Mouse (Mus musculus) cerebellum, adult 11 months (tissue): Measurements from ENCODE around the gene Ncoa3.

Source experiments
- DNase-seq: peaks from one replicate; pipeline ENCODE4 v3.0.0; 2022

Gene Ncoa3

DNA sequence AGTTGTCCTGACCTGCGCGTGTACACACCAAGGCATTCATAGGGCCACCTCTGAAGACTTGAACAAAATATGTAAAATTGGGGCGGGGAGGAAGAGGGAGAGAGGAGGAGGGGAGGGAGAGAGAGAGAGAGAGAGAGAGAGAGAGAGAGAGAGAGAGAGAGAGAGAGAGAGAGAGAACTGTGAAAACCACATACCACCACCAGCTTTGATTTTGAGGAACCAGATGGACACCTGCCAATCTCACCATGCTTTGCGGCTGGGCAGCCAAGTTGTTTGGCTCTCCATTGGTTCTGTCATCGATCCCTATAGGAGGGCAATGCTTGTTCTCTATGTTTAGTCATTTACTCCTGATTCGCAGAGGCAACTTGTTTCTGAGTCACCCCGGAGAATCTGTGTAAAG lies 21.7 kb upstream of the Ncoa3 start:
- DNase-seq, result no peak

DNA sequence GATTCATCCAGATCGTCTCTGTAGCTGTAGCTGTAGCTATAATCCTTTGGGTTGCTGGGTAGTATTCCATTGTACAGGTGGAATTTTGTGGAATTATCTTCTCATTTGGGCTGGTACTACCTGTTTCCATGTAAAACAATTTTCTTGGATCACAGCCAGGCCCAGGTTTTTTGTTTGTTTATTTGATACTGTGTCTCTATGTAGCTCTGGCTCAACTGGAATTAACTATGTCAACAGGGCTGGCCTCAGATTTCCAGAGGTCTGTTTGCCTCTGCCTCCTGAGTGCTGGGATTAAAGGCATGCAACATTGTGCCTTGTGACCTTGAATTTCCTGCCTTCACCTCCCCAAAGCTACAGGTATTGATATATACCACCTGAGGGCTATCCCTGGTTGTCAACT lies 18.1 kb upstream of the Ncoa3 start:
- no peak for DNase-seq

DNA sequence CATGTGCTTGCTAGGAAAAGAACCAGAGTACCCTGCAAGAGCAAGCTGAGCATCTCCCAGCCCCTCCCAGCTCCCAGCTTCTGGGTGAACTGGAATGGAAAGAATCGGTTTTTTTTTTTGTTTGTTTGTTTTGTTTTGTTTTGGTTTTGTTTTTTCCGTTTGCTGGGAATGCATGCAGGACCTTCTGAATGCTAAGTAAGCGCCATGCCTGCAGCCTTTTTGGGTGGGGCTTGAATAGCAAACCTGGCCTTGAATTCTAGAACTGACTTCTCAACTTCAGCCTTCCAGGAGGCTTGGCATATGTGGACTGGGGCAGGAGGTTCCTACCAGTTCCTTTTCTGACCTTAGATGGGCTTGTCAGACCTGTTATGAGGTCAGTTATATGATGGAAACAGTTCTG lies 16.2 kb upstream of the Ncoa3 start:
- no peak for DNase-seq

GRCm38 (mm10) chr2:165976874-165977273 lies 15.6 kb upstream of the Ncoa3 start:
- DNase-seq, result no peak

GRCm38 (mm10) chr2:165978119-165978518 lies 14.3 kb upstream of the Ncoa3 start:
- no peak for DNase-seq

DNA sequence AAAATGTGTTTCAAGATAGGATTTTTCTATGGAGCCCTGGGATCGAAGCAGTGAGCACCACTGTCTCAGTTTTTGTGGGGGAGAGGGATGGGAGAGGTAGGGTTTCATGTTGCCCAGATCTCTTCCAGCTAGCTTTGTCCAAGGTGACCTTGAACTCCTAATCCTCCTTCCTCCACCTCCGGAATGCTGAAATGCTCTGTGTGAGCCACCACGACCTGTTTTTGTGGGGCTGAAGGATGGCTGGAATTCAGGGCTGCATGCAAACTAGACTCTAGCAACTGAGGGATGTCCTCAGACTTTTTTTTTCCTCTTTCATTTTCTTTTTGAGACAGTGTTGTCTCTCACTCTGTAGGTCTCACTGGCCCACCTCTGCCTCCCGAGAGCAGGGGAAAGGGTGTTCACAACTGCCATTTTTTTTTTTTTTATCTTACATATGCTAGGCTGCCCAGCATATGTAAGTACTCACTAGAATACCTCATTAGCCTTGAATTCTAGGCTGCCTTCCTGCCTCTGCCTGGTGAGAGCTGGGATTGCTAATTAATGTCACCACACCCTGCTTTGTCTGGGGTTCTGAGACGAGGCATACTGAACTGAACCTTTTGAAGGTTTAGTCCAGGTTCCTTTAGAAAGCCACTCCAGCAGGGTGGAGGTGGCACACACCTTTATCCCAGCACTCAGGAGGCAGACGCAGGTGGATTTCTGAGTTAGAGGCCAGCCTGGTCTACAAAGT lies 11.0 kb upstream of the Ncoa3 start:
- no peak for DNase-seq

DNA sequence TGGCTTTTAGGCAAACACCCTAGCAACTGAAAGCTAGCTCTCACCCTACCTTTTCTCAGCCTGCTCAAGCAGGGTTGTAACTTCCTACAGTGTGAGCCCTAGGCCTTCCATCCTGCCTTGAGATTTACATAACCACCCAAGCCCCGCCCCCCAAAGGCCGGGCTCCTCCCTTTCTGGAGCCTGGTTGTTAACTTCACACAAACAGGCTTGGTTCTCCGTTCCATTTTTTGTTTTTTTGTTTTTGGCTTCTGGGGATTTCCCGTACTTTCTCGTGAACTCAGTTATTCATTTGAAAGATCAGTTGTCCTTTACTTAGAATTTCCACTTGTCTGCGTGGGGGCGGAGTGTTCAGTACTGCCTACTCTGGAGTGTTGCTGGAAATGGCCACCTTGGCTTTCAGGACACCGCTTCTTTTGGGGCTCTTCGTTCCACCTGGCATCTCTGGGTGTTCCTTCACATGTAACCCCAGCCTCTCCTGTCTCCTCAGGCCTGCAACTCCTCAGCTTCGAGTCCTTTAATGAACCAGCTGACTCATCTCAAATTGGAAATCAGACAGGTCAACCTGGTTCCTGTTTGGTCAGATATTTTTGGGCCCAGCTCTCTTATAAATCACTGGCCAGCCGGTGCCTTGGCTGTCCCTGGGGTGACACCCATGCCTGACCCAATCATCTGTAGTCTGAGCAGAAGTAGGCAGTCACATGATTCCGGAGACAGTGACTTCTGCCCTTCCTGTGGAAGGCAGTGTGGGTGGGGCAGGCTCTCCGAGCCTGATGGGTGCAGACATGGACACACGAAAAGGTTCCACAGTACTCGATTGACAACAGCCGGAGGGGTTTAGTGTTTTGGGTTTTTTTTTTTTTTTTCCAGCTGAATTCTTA lies 9.7 kb upstream of the Ncoa3 start:
- DNase-seq, result no peak

DNA sequence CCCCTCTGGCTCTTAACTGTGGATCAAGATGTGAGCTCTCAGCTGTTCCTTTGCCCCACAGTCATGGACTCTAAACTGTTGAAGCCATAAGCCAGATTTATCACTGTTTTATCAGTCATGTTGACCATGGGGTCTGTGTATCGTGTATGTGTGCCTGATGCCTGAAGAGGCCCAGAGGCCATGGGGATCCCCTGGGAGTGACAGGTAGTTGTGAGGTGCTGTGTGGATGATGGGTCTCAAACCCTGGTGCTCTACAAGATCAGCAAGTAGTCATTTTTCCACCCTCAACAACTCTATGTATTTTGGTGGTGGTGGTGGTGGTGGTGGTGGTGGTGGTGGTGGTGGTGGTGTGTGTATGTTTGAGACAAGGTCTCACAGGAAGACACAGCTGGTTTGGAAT lies 8.1 kb upstream of the Ncoa3 start:
- DNase-seq, result no peak

- no peak for DNase-seq
These were observed 7.5 kb upstream of the Ncoa3 start for GRCm38 (mm10) chr2:165984891-165985290.

DNA sequence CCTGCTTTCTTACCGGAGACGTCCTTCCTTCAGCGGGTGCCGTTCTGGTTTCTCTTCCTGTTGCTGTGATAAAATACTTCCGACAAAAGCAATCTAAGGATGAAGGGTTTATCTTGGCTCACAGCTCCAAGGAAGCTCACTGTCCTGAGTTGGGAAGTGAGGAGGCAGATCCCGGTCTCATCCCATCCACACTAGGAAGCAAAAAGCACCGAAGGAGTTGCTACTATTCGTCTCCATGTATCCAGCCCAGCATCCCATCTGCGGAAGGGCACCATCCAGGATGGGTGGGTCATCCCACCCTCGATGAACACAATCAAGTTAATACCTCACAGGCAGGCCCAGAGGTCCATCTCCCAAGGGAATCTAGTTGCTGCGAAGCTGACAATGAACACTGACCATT lies 6.9 kb upstream of the Ncoa3 start:
- DNase-seq, result no peak

DNA sequence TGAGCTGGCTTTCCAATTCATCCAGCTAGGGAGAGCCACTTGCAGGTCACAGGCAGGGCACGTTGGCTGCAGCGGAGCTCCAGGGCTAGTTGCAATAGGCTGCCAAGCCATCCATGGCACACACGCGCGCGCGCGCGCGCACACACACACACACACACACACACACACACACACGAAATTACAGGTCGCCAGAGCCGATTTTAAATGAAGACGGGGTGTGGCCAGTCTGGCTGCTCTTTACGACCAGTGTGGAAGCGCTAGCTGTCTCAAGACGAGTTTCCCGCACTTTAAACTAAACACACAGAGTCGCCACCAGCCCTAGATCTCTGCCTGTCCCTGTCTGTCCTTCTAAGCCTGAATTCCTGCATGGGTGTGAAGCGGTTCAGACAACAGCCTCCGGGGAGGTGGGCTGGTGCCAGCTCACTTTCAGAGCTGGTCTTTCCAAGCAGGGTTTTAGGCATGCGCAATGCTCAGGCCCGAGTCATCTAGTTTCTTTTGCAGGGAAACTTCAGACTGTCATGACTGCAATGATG lies 5.4 kb upstream of the Ncoa3 start:
- no peak for DNase-seq

GRCm38 (mm10) chr2:165993173-165993900 lies 901 bp downstream of the Ncoa3 start:
- peak; percentile 25 for DNase-seq

GRCm38 (mm10) chr2:165994341-165994740 lies 1.9 kb downstream of the Ncoa3 start:
- no peak for DNase-seq

- DNase-seq, result no peak
These were observed 3.3 kb downstream of the Ncoa3 start for GRCm38 (mm10) chr2:165995711-165996110.

GRCm38 (mm10) chr2:165996130-165996529 lies 3.7 kb downstream of the Ncoa3 start:
- no peak for DNase-seq

DNA sequence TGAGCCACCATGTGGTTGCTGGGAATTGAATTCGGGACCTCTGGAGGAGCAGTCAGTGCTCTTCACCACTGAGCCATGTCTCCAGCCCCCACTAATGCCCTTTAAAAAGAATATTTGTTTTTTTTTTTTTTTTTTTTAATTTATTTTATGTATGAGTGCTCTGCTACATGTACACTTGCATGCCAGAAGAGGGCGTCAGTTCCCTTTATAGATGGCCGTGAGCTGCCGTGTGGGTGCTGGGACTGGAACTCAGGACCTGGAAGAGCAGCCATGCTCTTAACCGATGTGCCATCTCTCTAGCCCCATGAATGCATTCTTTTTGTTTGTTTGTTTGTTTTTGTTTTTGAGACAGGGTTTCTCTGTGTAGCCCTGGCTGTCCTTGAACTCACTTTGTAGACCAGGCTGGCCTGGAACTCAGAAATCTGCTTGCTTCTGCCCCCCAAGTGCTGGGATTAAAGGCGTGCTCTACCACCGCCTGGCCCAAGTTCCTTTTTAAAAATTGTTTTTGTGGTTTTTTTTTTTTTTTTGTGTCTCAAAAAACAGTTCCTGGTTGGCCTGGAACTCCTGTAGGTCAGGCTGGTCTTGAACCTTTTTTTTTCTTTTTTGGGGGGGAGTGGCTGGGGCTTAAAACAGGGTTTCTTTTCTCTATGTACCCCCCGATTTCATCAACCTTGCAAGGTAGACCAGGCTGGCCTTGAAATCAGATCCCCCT lies 5.0 kb downstream of the Ncoa3 start:
- DNase-seq, result no peak

- no peak for DNase-seq
These were observed 6.5 kb downstream of the Ncoa3 start for GRCm38 (mm10) chr2:165998969-165999368.

DNA sequence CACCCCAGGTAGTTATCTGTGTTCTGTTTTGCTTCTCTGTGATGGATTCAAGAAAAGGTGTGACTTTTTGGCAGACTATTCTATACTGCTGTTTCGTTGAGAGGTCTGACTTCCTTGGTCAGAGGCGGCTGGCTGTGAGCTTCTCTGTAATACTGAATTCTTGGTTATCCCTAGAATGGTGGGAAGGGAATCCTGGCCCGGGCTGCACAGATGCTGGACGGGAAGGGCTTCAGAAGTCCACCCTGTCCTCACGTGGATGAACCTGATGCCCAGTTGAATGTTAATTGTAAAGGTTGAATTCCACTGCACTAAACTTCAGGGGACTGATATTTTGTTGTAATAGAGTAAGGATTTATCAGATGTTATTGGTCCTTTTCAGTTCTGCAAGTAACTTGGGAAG lies 7.4 kb downstream of the Ncoa3 start:
- no peak for DNase-seq

DNA sequence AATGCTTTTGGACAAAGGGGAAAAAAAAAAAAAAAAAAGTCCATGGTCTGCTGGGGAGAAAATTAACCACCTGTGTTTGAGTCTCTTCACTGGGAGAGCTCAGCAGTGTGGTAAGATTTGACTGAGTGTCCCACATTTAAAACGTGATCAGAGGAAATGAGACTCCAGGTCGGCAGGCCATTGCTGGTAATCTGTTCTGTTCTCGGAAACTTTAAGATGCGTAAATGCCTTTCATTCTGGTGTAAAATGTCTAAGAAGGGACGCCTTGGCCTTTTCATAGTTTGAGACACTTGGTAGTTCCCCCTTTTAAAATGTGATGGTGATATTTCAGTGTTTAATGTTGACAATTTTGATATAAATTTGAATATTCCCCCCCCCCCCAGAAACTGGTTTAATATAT lies 7.8 kb downstream of the Ncoa3 start:
- DNase-seq, result no peak

- DNase-seq, result no peak
These were observed 8.3 kb downstream of the Ncoa3 start for GRCm38 (mm10) chr2:166000769-166001168.

- DNase-seq, result no peak
These were observed 8.9 kb downstream of the Ncoa3 start for GRCm38 (mm10) chr2:166001362-166001761.

DNA sequence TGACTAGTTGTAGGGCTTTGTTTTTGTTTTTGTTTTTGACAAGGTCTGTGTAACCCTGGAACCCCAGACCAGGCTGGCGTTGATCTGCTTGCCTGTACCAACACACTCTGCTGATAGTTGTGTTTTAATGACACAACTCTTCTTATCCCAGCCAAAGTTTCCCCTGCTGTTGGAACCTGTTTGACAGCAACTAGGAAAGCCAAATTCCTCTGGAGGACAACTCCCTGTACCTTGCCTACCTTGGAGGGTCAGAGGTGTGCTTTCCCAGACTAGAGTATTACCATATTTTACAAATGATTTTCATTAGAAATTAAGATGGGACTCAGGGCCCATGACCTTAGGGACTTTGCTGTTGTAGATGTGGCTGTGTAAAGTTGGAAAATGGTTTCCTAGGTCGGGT lies 9.3 kb downstream of the Ncoa3 start:
- no peak for DNase-seq

DNA sequence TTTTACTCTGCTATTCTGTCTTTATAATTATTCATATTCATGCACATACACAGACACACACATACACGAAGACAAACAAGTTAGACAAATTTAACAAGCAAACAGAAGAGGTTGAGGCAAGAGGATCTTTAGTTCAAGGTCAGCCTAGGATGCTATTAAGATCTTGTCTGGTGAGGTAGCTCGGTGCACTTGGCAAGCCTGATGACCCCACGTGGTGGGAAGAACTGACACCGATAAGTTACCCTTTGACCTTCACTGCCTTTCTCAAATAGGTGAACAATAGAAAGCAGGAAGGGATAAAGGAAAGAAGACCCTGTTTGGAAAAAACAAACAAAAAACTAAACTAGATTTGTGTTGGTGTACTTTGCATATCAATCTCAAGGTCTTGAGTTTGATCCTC lies 10.0 kb downstream of the Ncoa3 start:
- no peak for DNase-seq
